Comparison of ENCODE assay signal across 8 mouse cellular contexts in genomic region chr7:16387160-16388041, GRCm38 (mm10). TPM values are rescaled to one million over a fixed set of nuclear protein-coding genes. Genes with fewer than 3 reads are reported as not detected.
DNase-seq lines count a peak whose midpoint lies in the region; ATAC-seq and TF ChIP-seq lines count a peak whose summit lies in the region.

TSS of gene Sae1 (minus strand) at chr7:16387806.

- peak within 1 kb of the TSS; percentile 98 for H3K9ac ChIP-seq in heart, embryonic 12.5 days
- peak within 1 kb of the TSS; percentile 86 for H3K9ac ChIP-seq in kidney, postnatal 0 days (ENCODE audit: low read depth, low read length)
- peak within 1 kb of the TSS; percentile 96 for H3K9ac ChIP-seq in liver, embryonic 11.5 days (ENCODE audit: low read depth, low read length)
- peak within 1 kb of the TSS; percentile 92 for H3K9ac ChIP-seq in stomach, embryonic 14.5 days (replicated peaks; ENCODE audit: low read depth, low read length)

- WGBS in heart, embryonic 12.5 days, result under 1% methylated on average over 58 of the region's 58 CpGs
- under 1% methylated on average over 58 of the region's 58 CpGs for WGBS in kidney, postnatal 0 days
- WGBS in liver, embryonic 11.5 days, result under 1% methylated on average over 58 of the region's 58 CpGs
- under 1% methylated on average over 58 of the region's 58 CpGs for WGBS in stomach, embryonic 14.5 days

- peaks cover 47% of the 10 kb centered on the region for H3K4me1 ChIP-seq in erythroblast, embryonic 14.5 days (ENCODE audit: control insufficient read depth)
- peaks cover 30% of the 10 kb centered on the region for H3K4me1 ChIP-seq in heart, embryonic 12.5 days (replicated peaks)
- H3K4me1 ChIP-seq in kidney, postnatal 0 days (replicated peaks; ENCODE audit: insufficient read depth, low read length), result peaks cover 11% of the 10 kb centered on the region
- H3K4me1 ChIP-seq in liver, embryonic 11.5 days (replicated peaks; ENCODE audit: control insufficient read depth, insufficient read depth, low read length), result peaks cover 11% of the 10 kb centered on the region
- H3K4me1 ChIP-seq in stomach, embryonic 14.5 days (ENCODE audit: control insufficient read depth, insufficient read depth, low read length), result peaks cover 10% of the 10 kb centered on the region; the same call in 1 of the 2 replicates

- H3K4me3 ChIP-seq in C2C12 (ENCODE audit: insufficient read depth, poor library complexity, severe bottlenecking), result peak within 1 kb of the TSS; percentile 59
- peak within 1 kb of the TSS; percentile 66 for H3K4me3 ChIP-seq in erythroblast, embryonic 14.5 days (replicated peaks)
- peak within 1 kb of the TSS; percentile 99 for H3K4me3 ChIP-seq in heart, embryonic 12.5 days
- H3K4me3 ChIP-seq in kidney, postnatal 0 days (replicated peaks; ENCODE audit: low read depth, low read length), result peak within 1 kb of the TSS; percentile 91
- H3K4me3 ChIP-seq in liver, embryonic 11.5 days (ENCODE audit: low read depth, low read length), result peak within 1 kb of the TSS; percentile 93
- H3K4me3 ChIP-seq in stomach, embryonic 14.5 days (ENCODE audit: low read depth, low read length), result peak within 1 kb of the TSS; percentile 92

- peaks cover 46% of the 10 kb centered on the region for H3K79me3 ChIP-seq in C2C12 (ENCODE audit: low read depth)

- ATAC-seq in heart, embryonic 12.5 days (ENCODE audit: insufficient number of reproducible peaks, low FRiP score), result peak; percentile 97
- ATAC-seq in kidney, postnatal 0 days (replicated peaks; ENCODE audit: low FRiP score, low read depth), result peak; percentile 96
- peak; percentile 91 for ATAC-seq in liver, embryonic 11.5 days (replicated peaks; ENCODE audit: low FRiP score)
- peak; percentile 94 for ATAC-seq in stomach, embryonic 14.5 days (ENCODE audit: insufficient number of reproducible peaks, insufficient read depth, low FRiP score, low read depth)

- H3K27ac ChIP-seq in heart, embryonic 12.5 days (ENCODE audit: poor library complexity, severe bottlenecking), result peak within 1 kb of the TSS; percentile 88
- H3K27ac ChIP-seq in kidney, postnatal 0 days, result peak within 1 kb of the TSS; percentile 65; the same call in 1 of the 2 replicates
- peak within 1 kb of the TSS; percentile 81 for H3K27ac ChIP-seq in liver, embryonic 11.5 days (ENCODE audit: low read depth, low read length)
- H3K27ac ChIP-seq in stomach, embryonic 14.5 days (ENCODE audit: low read length), result peak within 1 kb of the TSS; percentile 76; the same call in 1 of the 2 replicates

- peak within 1 kb of the TSS; percentile 82 for H3ac ChIP-seq in C2C12 (ENCODE audit: control insufficient read depth, insufficient read length, low read depth)

- no peak for TF ChIP-seq CTCF in C2C12 (IDR thresholded peaks at IDR 0.05; ENCODE audit: control insufficient read depth, insufficient read depth, insufficient read length)
- no peak for TF ChIP-seq CTCF in brain, embryonic 14.5 days (IDR thresholded peaks at IDR 0.05; ENCODE audit: borderline replicate concordance, extremely low read depth, insufficient read depth, insufficient read length)
- TF ChIP-seq CTCF in kidney, postnatal 0 days (IDR thresholded peaks at IDR 0.05; ENCODE audit: low read depth), result no peak

- no peaks in the 10 kb centered on the region for H3K9me3 ChIP-seq in erythroblast, embryonic 14.5 days (ENCODE audit: control insufficient read depth, low read length)
- H3K9me3 ChIP-seq in heart, embryonic 12.5 days (replicated peaks), result no peaks in the 10 kb centered on the region
- H3K9me3 ChIP-seq in kidney, postnatal 0 days (replicated peaks; ENCODE audit: low read length), result no peaks in the 10 kb centered on the region
- H3K9me3 ChIP-seq in liver, embryonic 11.5 days (ENCODE audit: control insufficient read depth, low read length), result no peaks in the 10 kb centered on the region
- no peaks in the 10 kb centered on the region for H3K9me3 ChIP-seq in stomach, embryonic 14.5 days (ENCODE audit: control insufficient read depth, low read depth, low read length)

- peaks cover 12% of the 10 kb centered on the region for H3K36me3 ChIP-seq in C2C12 (ENCODE audit: control insufficient read depth, insufficient read depth)
- peaks cover 37% of the 10 kb centered on the region for H3K36me3 ChIP-seq in erythroblast, embryonic 14.5 days (ENCODE audit: control insufficient read depth)
- H3K36me3 ChIP-seq in heart, embryonic 12.5 days, result peaks cover 19% of the 10 kb centered on the region
- no peaks in the 10 kb centered on the region for H3K36me3 ChIP-seq in kidney, postnatal 0 days (ENCODE audit: insufficient read depth, low read length)
- 0 out of 2 replicates have a peak, but pooled peaks cover 2% of the 10 kb centered on the region for H3K36me3 ChIP-seq in liver, embryonic 11.5 days (ENCODE audit: control insufficient read depth, insufficient read depth, low read length)
- no peaks in the 10 kb centered on the region; the same call in 1 of the 2 replicates for H3K36me3 ChIP-seq in stomach, embryonic 14.5 days (ENCODE audit: control insufficient read depth, insufficient read depth, low read length)

- H3K79me2 ChIP-seq in C2C12 (ENCODE audit: control insufficient read depth, insufficient read depth), result peaks cover 52% of the 10 kb centered on the region

- no peaks in the 10 kb centered on the region for H3K27me3 ChIP-seq in C2C12 (ENCODE audit: control insufficient read depth, insufficient read depth, insufficient read length)
- H3K27me3 ChIP-seq in erythroblast, embryonic 14.5 days (ENCODE audit: control insufficient read depth), result peaks cover 2% of the 10 kb centered on the region; the same call in 1 of the 2 replicates
- no peaks in the 10 kb centered on the region for H3K27me3 ChIP-seq in heart, embryonic 12.5 days (replicated peaks)
- no peaks in the 10 kb centered on the region for H3K27me3 ChIP-seq in kidney, postnatal 0 days (ENCODE audit: insufficient read depth, low read length)
- H3K27me3 ChIP-seq in liver, embryonic 11.5 days (replicated peaks; ENCODE audit: control insufficient read depth, insufficient read depth, low read length), result no peaks in the 10 kb centered on the region
- no peaks in the 10 kb centered on the region for H3K27me3 ChIP-seq in stomach, embryonic 14.5 days (ENCODE audit: control insufficient read depth, insufficient read depth, low read length)

- peak; percentile 99 for DNase-seq in brain, embryonic 14.5 days (ENCODE audit: low read depth)
- peak; percentile 97 for DNase-seq in kidney, postnatal 0 days (ENCODE audit: low spot score)
- peak; percentile 94 for DNase-seq in liver, embryonic 11.5 days (ENCODE audit: low spot score)
- peak; percentile 96 for DNase-seq in naive thymus-derived CD4-positive, alpha-beta T cell, adult 2 months (ENCODE audit: low read depth)

- TF ChIP-seq POLR2A in brain, embryonic 14.5 days (IDR thresholded peaks at IDR 0.05; ENCODE audit: borderline replicate concordance, extremely low read depth, insufficient read depth, insufficient read length, poor library complexity, severe bottlenecking), result peak; percentile 86

- peak within 1 kb of the TSS; percentile 95 for H3K4me2 ChIP-seq in heart, embryonic 12.5 days
- H3K4me2 ChIP-seq in kidney, postnatal 0 days (ENCODE audit: low read length), result peak within 1 kb of the TSS; percentile 81
- peak within 1 kb of the TSS; percentile 89 for H3K4me2 ChIP-seq in liver, embryonic 11.5 days
- H3K4me2 ChIP-seq in stomach, embryonic 14.5 days (replicated peaks; ENCODE audit: low read depth, low read length), result peak within 1 kb of the TSS; percentile 63

TF ChIP-seq in C2C12, 6 proteins besides CTCF, POLR2A, EP300 and RAD21:
- TF ChIP-seq CEBPB (IDR thresholded peaks at IDR 0.05; ENCODE audit: low read depth) (no peak), MYOG (IDR thresholded peaks at IDR 0.05; ENCODE audit: control insufficient read depth, extremely low read depth, insufficient read length) (no peak), MAX (IDR thresholded peaks at IDR 0.05) (peak; percentile 97), USF1 (IDR thresholded peaks at IDR 0.05; ENCODE audit: low read depth) (peak; percentile 99)
TF ChIP-seq in C2C12: peak in this region for 2.

RNA-seq across cellular contexts. Expression of gene Sae1, which starts in this region (rescaled TPM):
- 218 TPM for polyA plus RNA-seq in C2C12 (2012; fragmentation: generic; extraction: Trizol)
- 147 and 150 TPM in 2 replicates for polyA plus RNA-seq in brain, embryonic 14.5 days (2012; rRNA removed)
- polyA plus RNA-seq in erythroblast, embryonic 14.5 days (2012), result 1.8 and 2.0 TPM in 2 replicates
- 232 and 254 TPM in 2 replicates for polyA plus RNA-seq in heart, embryonic 12.5 days (2016; fragmentation: Nextera tagmentation; extraction: Ambion mirVana)
- 184 and 212 TPM in 2 replicates for polyA plus RNA-seq in kidney, postnatal 0 days (2015; fragmentation: Nextera tagmentation; extraction: Ambion mirVana)
- polyA plus RNA-seq in liver, embryonic 11.5 days (2014; fragmentation: Nextera tagmentation; extraction: Ambion mirVana), result 267 and 287 TPM in 2 replicates
- 266 and 292 TPM in 2 replicates for polyA plus RNA-seq in stomach, embryonic 14.5 days (2014; fragmentation: Nextera tagmentation; extraction: Ambion mirVana)

Comparison
In these comparisons a context has a peak if more than half of its experiments do, and no peak if none do; other contexts are left out.
1. Peak in every context shown above with its lines: DNase-seq, ATAC-seq, H3K4me3 ChIP-seq and H3K27ac ChIP-seq.
2. RNA of gene Sae1 (polyA plus RNA-seq): 267 to 287 TPM in liver, embryonic 11.5 days, 266 to 292 TPM in stomach, embryonic 14.5 days, 232 to 254 TPM in heart, embryonic 12.5 days, 218 TPM in C2C12 (single experiment), 184 to 212 TPM in kidney, postnatal 0 days and 147 to 150 TPM in brain, embryonic 14.5 days; 1.8 to 2.0 TPM in erythroblast, embryonic 14.5 days; every median in the first group is over 10 times any median in the second.